Mouse (Mus musculus) small intestine, adult 2 months (tissue): Measurements from ENCODE around the gene Ipo9. TPM values are rescaled to one million over a fixed set of nuclear protein-coding genes. Genes with fewer than 3 reads are reported as not detected.

Source experiments
- H3K27ac ChIP-seq: fragments of 200-500 bp; 2 replicates; pipeline ENCODE4 v1.5.1; 2012; ENCODE audit warnings: low read depth, low read length, control low read depth, inconsistent platforms; ENCODE audit not compliant: insufficient read depth
- H3K27me3 ChIP-seq: fragments of 200-500 bp; 2 replicates; pipeline ENCODE4 v1.6.1; 2012; ENCODE audit warnings: mild to moderate bottlenecking, moderate library complexity, low read length, inconsistent platforms; ENCODE audit not compliant: control insufficient read depth, insufficient read depth
- H3K36me3 ChIP-seq: fragments of 200-500 bp; 2 replicates; pipeline ENCODE4 v1.6.1; 2012; ENCODE audit warnings: mild to moderate bottlenecking, low read length, control low read depth, inconsistent platforms; ENCODE audit not compliant: control insufficient read depth, insufficient read depth
- H3K4me1 ChIP-seq: fragments of 200-500 bp; 2 replicates; pipeline ENCODE4 v1.6.1; 2012; ENCODE audit warnings: low read length, inconsistent platforms, mixed read lengths; ENCODE audit not compliant: control insufficient read depth, insufficient read depth, insufficient read length
- H3K4me3 ChIP-seq: fragments of 200-500 bp; 2 replicates; pipeline ENCODE4 v1.5.1; 2012; ENCODE audit warnings: low read depth, mild to moderate bottlenecking, control low read depth, inconsistent platforms, low read length, moderate library complexity
- CTCF ChIP-seq: fragments of 200-500 bp; IDR thresholded peaks from 2 replicates; pipeline ENCODE4 v1.5.1; 2012; ENCODE audit warnings: low read depth, mild to moderate bottlenecking, control low read depth, inconsistent platforms, low read length, moderate library complexity, mixed read lengths; ENCODE audit not compliant: insufficient replicate concordance, insufficient read length; ENCODE audit errors: extremely low read depth
- POLR2A ChIP-seq: fragments of 200-500 bp; IDR thresholded peaks from 2 replicates; pipeline ENCODE4 v1.6.1; 2012; ENCODE audit warnings: low read depth, mild to moderate bottlenecking, control low read depth, inconsistent platforms, low read length, moderate library complexity
- WGBS: fragments of 180-500 bp; shearing (Covaris S2); methylation state at CpG from one replicate; pipeline ENCODE4 v1.1.7; 2018; 5-methylcytosine and 5-hydroxymethylcytosine counted together
- polyA plus RNA-seq: library from polyadenylated mRNA; depleted of rRNA; stranded (reverse); fragments of >200 nt; gene quantifications from 2 replicates; pipeline ENCODE4 v1.2.3, GENCODE M21; 2012

Ipo9 gene
- polyA plus RNA-seq, 1 experiment: 28.8 TPM

- 70% methylated on average over 8 of the region's 8 CpGs for WGBS
- Histone ChIP-seq H3K27me3 (no peaks in the 10 kb centered on the region), H3K4me1 (peaks cover 6% of the 10 kb centered on the region), H3K4me3 (no peak overlapping the region), H3K27ac (no peak overlapping the region), H3K36me3 (no peaks in the 10 kb centered on the region)
- TF ChIP-seq POLR2A: no peak
- TF ChIP-seq CTCF: no peak
Observed at GRCm38 (mm10) chr1:135367595-135367994, 62.7 kb downstream of the Ipo9 start.

GRCm38 (mm10) chr1:135367005-135367404, 63.3 kb downstream of the Ipo9 start:
- Histone ChIP-seq H3K27ac (no peak overlapping the region), H3K4me3 (no peak overlapping the region), H3K36me3 (no peaks in the 10 kb centered on the region), H3K4me1 (peaks cover 6% of the 10 kb centered on the region), H3K27me3 (no peaks in the 10 kb centered on the region)
- TF ChIP-seq CTCF: no peak
- TF ChIP-seq POLR2A: no peak
- WGBS: 77% methylated on average over 7 of the region's 7 CpGs

- Histone ChIP-seq H3K27me3 (no peaks in the 10 kb centered on the region), H3K4me3 (no peak overlapping the region), H3K27ac (no peak overlapping the region), H3K4me1 (peaks cover 6% of the 10 kb centered on the region), H3K36me3 (no peaks in the 10 kb centered on the region)
- TF ChIP-seq CTCF (no peak), POLR2A (no peak)
Observed at GRCm38 (mm10) chr1:135366380-135366779, 63.9 kb downstream of the Ipo9 start.

- 0 out of 2 replicates have a peak overlapping the region, but pooled peaks have one; percentile 31 for H3K27ac ChIP-seq
- TF ChIP-seq POLR2A: no peak
- no peak for TF ChIP-seq CTCF
- H3K4me3 ChIP-seq: 0 out of 2 replicates have a peak overlapping the region, but pooled peaks have one; percentile 1
- no peaks in the 10 kb centered on the region for H3K27me3 ChIP-seq
- 76% methylated on average over 8 of the region's 8 CpGs for WGBS
- H3K4me1 ChIP-seq: peaks cover 9% of the 10 kb centered on the region
- no peaks in the 10 kb centered on the region for H3K36me3 ChIP-seq
Observed at GRCm38 (mm10) chr1:135363446-135363845, 66.9 kb downstream of the Ipo9 start.

GRCm38 (mm10) chr1:135362115-135362514, 68.2 kb downstream of the Ipo9 start:
- Histone ChIP-seq H3K4me3 (no peak overlapping the region), H3K27ac (no peak overlapping the region), H3K27me3 (no peaks in the 10 kb centered on the region), H3K36me3 (no peaks in the 10 kb centered on the region), H3K4me1 (peaks cover 10% of the 10 kb centered on the region; the same call in 1 of the 2 replicates)
- TF ChIP-seq CTCF (no peak), POLR2A (no peak)

- no peak overlapping the region for H3K27ac ChIP-seq
- H3K4me3 ChIP-seq: no peak overlapping the region
- no peaks in the 10 kb centered on the region for H3K27me3 ChIP-seq
- TF ChIP-seq CTCF (no peak), POLR2A (no peak)
- WGBS: 76% methylated on average over 4 of the region's 4 CpGs
- H3K36me3 ChIP-seq: no peaks in the 10 kb centered on the region
- H3K4me1 ChIP-seq: peaks cover 10% of the 10 kb centered on the region; the same call in 1 of the 2 replicates
Observed at GRCm38 (mm10) chr1:135361491-135361890, 68.8 kb downstream of the Ipo9 start.

GRCm38 (mm10) chr1:135359071-135359470, 71.2 kb downstream of the Ipo9 start:
- WGBS: 11% methylated on average over 2 of the region's 2 CpGs
- no peak overlapping the region for H3K27ac ChIP-seq
- no peaks in the 10 kb centered on the region for H3K36me3 ChIP-seq
- no peaks in the 10 kb centered on the region for H3K27me3 ChIP-seq
- H3K4me1 ChIP-seq: peaks cover 10% of the 10 kb centered on the region; the same call in 1 of the 2 replicates
- TF ChIP-seq POLR2A (no peak), CTCF (no peak)
- H3K4me3 ChIP-seq: no peak overlapping the region
